Mouse (Mus musculus) stomach, embryonic 14.5 days (tissue): ENCODE results near the gene Kif21b. TPM values are rescaled to one million over a fixed set of nuclear protein-coding genes. Genes with fewer than 3 reads are reported as not detected.

Source experiments
- ATAC-seq: fragments of 200-750 bp; cut with Nextera tagmentation; 2 replicates; pipeline ENCODE4 v1.8.0; 2017; ENCODE audit warnings: low read depth, moderate TSS enrichment; ENCODE audit not compliant: insufficient number of reproducible peaks, insufficient read depth, low FRiP score
- H3K27ac ChIP-seq: fragments of 300-500 bp; sonication (generic); 2 replicates; pipeline ENCODE4 v1.5.1; 2014; ENCODE audit warnings: mild to moderate bottlenecking, low read length, moderate library complexity, mixed read lengths
- H3K27me3 ChIP-seq: fragments of 300-500 bp; sonication (generic); 2 replicates; pipeline ENCODE4 v1.6.1; 2014; ENCODE audit warnings: low read length, control low read depth, mixed read lengths; ENCODE audit not compliant: control insufficient read depth, insufficient read depth
- H3K36me3 ChIP-seq: fragments of 300-500 bp; sonication (generic); 2 replicates; pipeline ENCODE4 v1.6.1; 2014; ENCODE audit warnings: mild to moderate bottlenecking, control low read depth, low read length, moderate library complexity, mixed read lengths; ENCODE audit not compliant: control insufficient read depth, insufficient read depth
- H3K4me1 ChIP-seq: fragments of 300-500 bp; sonication (generic); 2 replicates; pipeline ENCODE4 v1.6.1; 2014; ENCODE audit warnings: low read length, control low read depth, mixed read lengths; ENCODE audit not compliant: control insufficient read depth, insufficient read depth
- H3K4me2 ChIP-seq: fragments of 300-500 bp; sonication (generic); replicated peaks from 2 replicates; pipeline ENCODE4 v1.6.1; 2014; ENCODE audit warnings: low read depth, low read length, control low read depth
- H3K4me3 ChIP-seq: fragments of 300-500 bp; sonication (generic); 2 replicates; pipeline ENCODE4 v1.5.1; 2014; ENCODE audit warnings: low read depth, low read length, control low read depth
- H3K9ac ChIP-seq: fragments of 300-500 bp; sonication (generic); replicated peaks from 2 replicates; pipeline ENCODE4 v1.6.1; 2014; ENCODE audit warnings: low read depth, mild to moderate bottlenecking, control low read depth, low read length, moderate library complexity, mixed read lengths
- H3K9me3 ChIP-seq: fragments of 300-500 bp; sonication (generic); 2 replicates; pipeline ENCODE4 v1.6.1; 2016; ENCODE audit warnings: low read depth, low read length, control low read depth; ENCODE audit not compliant: control insufficient read depth
- WGBS: fragments of 180-500 bp; shearing (Covaris S2); extraction: QIAGEN DNeasy Blood & Tissue Kit; methylation state at CpG from one replicate; pipeline ENCODE4 v1.1.7; 2014; 5-methylcytosine and 5-hydroxymethylcytosine counted together
- polyA plus RNA-seq: library from polyadenylated mRNA; unstranded; fragments of >200 nt; fragmentation: Nextera tagmentation; extraction: Ambion mirVana; gene quantifications from 2 replicates; pipeline ENCODE4 v1.2.1, GENCODE M21; 2014

Gene Kif21b
- polyA plus RNA-seq, 1 experiment from 2014 or later: 4.4 TPM

- Histone ChIP-seq H3K27ac (peak overlapping the region; percentile 67), H3K27me3 (no peaks in the 10 kb centered on the region), H3K36me3 (no peaks in the 10 kb centered on the region), H3K4me3 (no peak overlapping the region), H3K9ac (no peak overlapping the region), H3K9me3 (no peaks in the 10 kb centered on the region), H3K4me1 (peaks cover 50% of the 10 kb centered on the region), H3K4me2 (no peak overlapping the region)
- WGBS: 45% methylated on average over 10 of the region's 10 CpGs
- no peak for ATAC-seq
Observed at GRCm38 (mm10) chr1:136138191-136138830, 7.1 kb downstream of the Kif21b start.

- 1% methylated on average over 32 of the region's 32 CpGs for WGBS
- peak; percentile 64 for ATAC-seq
Observed at GRCm38 (mm10) chr1:136139990-136140640, 8.9 kb downstream of the Kif21b start.

GRCm38 (mm10) chr1:136141176-136141950 is 10.2 kb downstream of the Kif21b start:
- Histone ChIP-seq H3K9me3 (no peaks in the 10 kb centered on the region), H3K4me3 (no peak overlapping the region), H3K4me2 (no peak overlapping the region), H3K36me3 (no peaks in the 10 kb centered on the region; the same call in 1 of the 2 replicates), H3K4me1 (peaks cover 33% of the 10 kb centered on the region), H3K27ac (no peak overlapping the region), H3K9ac (no peak overlapping the region), H3K27me3 (no peaks in the 10 kb centered on the region)
- 82% methylated on average over 11 of the region's 11 CpGs for WGBS
- no peak for ATAC-seq

More at GRCm38 (mm10) chr1:136139990-136140640, 8.9 kb downstream of the Kif21b start:
- H3K27ac ChIP-seq: peak overlapping the region; percentile 45; the same call in 1 of the 2 replicates
- H3K27me3 ChIP-seq: no peaks in the 10 kb centered on the region
- H3K4me3 ChIP-seq: peak overlapping the region; percentile 40
- no peaks in the 10 kb centered on the region for H3K36me3 ChIP-seq
- peak overlapping the region; percentile 86 for H3K4me2 ChIP-seq
- no peaks in the 10 kb centered on the region for H3K9me3 ChIP-seq
- peak overlapping the region; percentile 47 for H3K9ac ChIP-seq
- peaks cover 43% of the 10 kb centered on the region for H3K4me1 ChIP-seq

- Histone ChIP-seq H3K27me3 (no peaks in the 10 kb centered on the region), H3K4me3 (no peak overlapping the region), H3K4me1 (peaks cover 23% of the 10 kb centered on the region), H3K9me3 (no peaks in the 10 kb centered on the region), H3K27ac (0 out of 2 replicates have a peak overlapping the region, but pooled peaks have one; percentile 10), H3K4me2 (no peak overlapping the region), H3K9ac (no peak overlapping the region), H3K36me3 (no peaks in the 10 kb centered on the region; the same call in 1 of the 2 replicates)
- ATAC-seq: no peak
- 45% methylated on average over 6 of the region's 6 CpGs for WGBS
Observed at GRCm38 (mm10) chr1:136142336-136142735, 11.1 kb downstream of the Kif21b start.

- H3K4me2 ChIP-seq: no peak overlapping the region
- H3K4me3 ChIP-seq: no peak overlapping the region
- H3K4me1 ChIP-seq: peaks cover 12% of the 10 kb centered on the region
- no peaks in the 10 kb centered on the region for H3K27me3 ChIP-seq
- peaks cover 11% of the 10 kb centered on the region for H3K36me3 ChIP-seq
- no peaks in the 10 kb centered on the region for H3K9me3 ChIP-seq
- no peak overlapping the region for H3K27ac ChIP-seq
- 87% methylated on average over 10 of the region's 10 CpGs for WGBS
- ATAC-seq: no peak
- H3K9ac ChIP-seq: no peak overlapping the region
Observed at GRCm38 (mm10) chr1:136143514-136143913, 12.3 kb downstream of the Kif21b start.

GRCm38 (mm10) chr1:136149702-136150101 is 18.5 kb downstream of the Kif21b start:
- no peak overlapping the region for H3K27ac ChIP-seq
- no peak for ATAC-seq
- 88% methylated on average over 9 of the region's 9 CpGs for WGBS

GRCm38 (mm10) chr1:136151371-136151770 is 20.2 kb downstream of the Kif21b start:
- no peak overlapping the region for H3K4me3 ChIP-seq
- no peak overlapping the region for H3K27ac ChIP-seq
- H3K4me2 ChIP-seq: no peak overlapping the region
- ATAC-seq: no peak
- peaks cover 35% of the 10 kb centered on the region for H3K36me3 ChIP-seq
- WGBS: 74% methylated on average over 8 of the region's 8 CpGs
- no peak overlapping the region for H3K9ac ChIP-seq
- H3K27me3 ChIP-seq: no peaks in the 10 kb centered on the region
- no peaks in the 10 kb centered on the region for H3K4me1 ChIP-seq
- no peaks in the 10 kb centered on the region for H3K9me3 ChIP-seq

More at GRCm38 (mm10) chr1:136149702-136150101, 18.5 kb downstream of the Kif21b start:
- no peak overlapping the region for H3K4me2 ChIP-seq
- no peaks in the 10 kb centered on the region for H3K4me1 ChIP-seq
- no peak overlapping the region for H3K4me3 ChIP-seq
- H3K36me3 ChIP-seq: peaks cover 34% of the 10 kb centered on the region
- no peaks in the 10 kb centered on the region for H3K9me3 ChIP-seq
- no peaks in the 10 kb centered on the region for H3K27me3 ChIP-seq
- no peak overlapping the region for H3K9ac ChIP-seq

GRCm38 (mm10) chr1:136156304-136156703 is 25.1 kb downstream of the Kif21b start:
- no peaks in the 10 kb centered on the region for H3K4me1 ChIP-seq
- no peak overlapping the region for H3K9ac ChIP-seq
- WGBS: 97% methylated on average over 4 of the region's 4 CpGs
- no peak overlapping the region for H3K4me2 ChIP-seq
- peaks cover 26% of the 10 kb centered on the region for H3K36me3 ChIP-seq
- no peak for ATAC-seq
- no peaks in the 10 kb centered on the region for H3K9me3 ChIP-seq
- H3K27ac ChIP-seq: no peak overlapping the region
- H3K27me3 ChIP-seq: no peaks in the 10 kb centered on the region
- no peak overlapping the region for H3K4me3 ChIP-seq
